Mouse (Mus musculus): ENCODE measurements at regions not wholly inside any gene's neighbourhood (a gene's known extent, or its start where the extent isn't known, plus 50 kb on each side); places are given as distances from the start of the nearest gene placed in this dataset.

- DNase-seq, result peak; percentile 71
Measured at GRCm38 (mm10) chr6:6289806-6290205, 72.8 kb upstream of the Slc25a13 start.

- DNase-seq, result no peak
Measured at GRCm38 (mm10) chr6:6280812-6281568, 64.0 kb upstream of the Slc25a13 start.

- no peak for DNase-seq
Measured at GRCm38 (mm10) chr6:6279646-6280045, 62.7 kb upstream of the Slc25a13 start.

- DNase-seq, result no peak
Measured at GRCm38 (mm10) chr6:6270545-6270944, 53.6 kb upstream of the Slc25a13 start.

Measured in heart, postnatal 4 days (tissue).